ENCODE assay signal across 28 mouse cellular contexts in the genomic region with DNA sequence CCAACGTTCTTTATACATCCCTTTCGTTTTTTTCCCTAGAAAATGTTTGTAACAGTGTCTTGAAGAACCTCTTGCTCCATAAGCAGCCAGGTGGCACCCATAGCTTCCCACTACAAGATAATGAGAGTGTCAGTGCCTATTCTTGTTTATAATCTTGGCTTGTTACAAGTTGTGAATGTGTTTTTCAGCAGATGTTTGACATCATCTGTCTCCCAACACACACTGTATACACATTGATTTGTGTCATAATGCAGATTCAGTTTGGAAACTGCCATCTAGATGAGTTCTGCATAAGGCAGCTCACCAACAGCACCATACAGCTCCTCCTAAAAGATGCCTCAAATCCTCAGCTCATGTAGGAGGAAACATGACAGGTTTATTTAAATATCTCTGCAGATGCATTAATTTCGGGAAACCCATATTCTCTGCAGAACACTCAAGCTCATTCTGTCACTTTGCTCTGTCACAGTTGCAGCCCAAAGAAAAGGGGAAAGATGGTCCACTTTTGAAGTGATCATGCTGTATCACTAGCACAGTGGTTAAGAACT.
DNase-seq lines count a peak whose midpoint lies in the region; ATAC-seq and TF ChIP-seq lines count a peak whose summit lies in the region.
"Had no signal": no experiment of that assay in that cellular context is flagged by ENCODE, and none has a peak within 500 bp of the region (broad histone marks: within the 10 kb centered on the region; RNA-seq: fewer than 3 reads in every experiment).

No protein-coding gene starts in this region.

- no peak overlapping the region for H3K27ac ChIP-seq in midbrain, embryonic 11.5 days (ENCODE audit: low read depth, low read length)
- H3K27ac ChIP-seq: heart, embryonic 10.5 days; heart, embryonic 15.5 days; kidney, embryonic 15.5 days; liver, embryonic 12.5 days; midbrain, embryonic 13.5 days had no signal

- H3K27me3 ChIP-seq in midbrain, embryonic 11.5 days (ENCODE audit: control insufficient read depth, insufficient read depth, low read length) = no peaks in the 10 kb centered on the region
- H3K27me3 ChIP-seq: heart, embryonic 15.5 days; kidney, embryonic 15.5 days; liver, embryonic 12.5 days; megakaryocyte, embryonic 14.5 days; midbrain, embryonic 13.5 days had no signal

- no peak overlapping the region for H3K4me3 ChIP-seq in lung, adult 2 months (replicated peaks; ENCODE audit: extremely low read depth, low read depth, low read length)
- no peak overlapping the region for H3K4me3 ChIP-seq in midbrain, embryonic 11.5 days (ENCODE audit: low read depth, low read length)
- H3K4me3 ChIP-seq: erythroblast, embryonic 14.5 days; heart, embryonic 10.5 days; heart, embryonic 15.5 days; kidney, embryonic 15.5 days; liver, embryonic 12.5 days; megakaryocyte, embryonic 14.5 days; midbrain, embryonic 13.5 days had no signal

- H3K4me1 ChIP-seq in lung, adult 2 months (ENCODE audit: control insufficient read depth, insufficient read depth, low read length) = no peaks in the 10 kb centered on the region
- H3K4me1 ChIP-seq in midbrain, embryonic 11.5 days (ENCODE audit: control insufficient read depth, insufficient read depth, low read length) = no peaks in the 10 kb centered on the region
- H3K4me1 ChIP-seq: heart, embryonic 10.5 days; heart, embryonic 15.5 days; kidney, embryonic 15.5 days; liver, embryonic 12.5 days; megakaryocyte, embryonic 14.5 days; midbrain, embryonic 13.5 days had no signal

- DNase-seq in left cerebral cortex, postnatal 14 days (ENCODE audit: low spot score in 2 of 2) = peak; percentile 9 to 15
- no peak for DNase-seq in left cerebral cortex, postnatal 10 days (ENCODE audit: extremely low spot score in 1 of 2, low spot score in 2 of 2)
- DNase-seq in lung, postnatal 10 days = peak; percentile 6
- no peak for DNase-seq in lung, adult 2 months
- DNase-seq in frontal cortex, postnatal 36 days (ENCODE audit: low spot score in 2 of 2) = peak; percentile 2 to 20
- no peak for DNase-seq in midbrain, embryonic 11.5 days (ENCODE audit: low spot score, missing footprints)
- DNase-seq: adrenal gland, adult 2 months; adrenal gland, postnatal 36 days; B cell, adult 2 months; cerebellum, adult 2 months; cerebellum, postnatal 14 days; gastrocnemius, postnatal 25 days; heart, adult 11 months; kidney, adult 18-20 months; kidney, postnatal 25 days; left cerebral cortex, postnatal 4 days; liver, postnatal 0 days; retina, postnatal 1 day; thymus, postnatal 4 days had no signal

- TF ChIP-seq CTCF in lung, adult 2 months (IDR thresholded peaks at IDR 0.05; ENCODE audit: insufficient read depth, low read length) = no peak

- H3K36me3 ChIP-seq in midbrain, embryonic 11.5 days (ENCODE audit: control insufficient read depth, insufficient read depth, low read length) = no peaks in the 10 kb centered on the region
- H3K36me3 ChIP-seq: heart, embryonic 10.5 days; heart, embryonic 15.5 days; kidney, embryonic 15.5 days; liver, embryonic 12.5 days; midbrain, embryonic 13.5 days had no signal

- 46% methylated on average over 3 of the region's 3 CpGs for WGBS in lung, adult 2 months
- 87% methylated on average over 3 of the region's 3 CpGs for WGBS in midbrain, embryonic 11.5 days

- TF ChIP-seq POLR2A in lung, adult 2 months (IDR thresholded peaks at IDR 0.05; ENCODE audit: borderline replicate concordance, extremely low read depth, low read depth, low read length) = no peak

- intact Hi-C loops in left cerebral cortex, postnatal 14 days (cut with DNase I) = no loop called here
- intact Hi-C loops in left cerebral cortex, postnatal 10 days (cut with DNase I) = no loop called here

- H3K9me3 ChIP-seq in midbrain, embryonic 11.5 days (ENCODE audit: control insufficient read depth, low read length) = no peaks in the 10 kb centered on the region
- H3K9me3 ChIP-seq: heart, embryonic 10.5 days; heart, embryonic 15.5 days; kidney, embryonic 15.5 days; liver, embryonic 12.5 days; megakaryocyte, embryonic 14.5 days; midbrain, embryonic 13.5 days had no signal

- H3K4me2 ChIP-seq in midbrain, embryonic 11.5 days = no peak overlapping the region
- H3K4me2 ChIP-seq: heart, embryonic 15.5 days; kidney, embryonic 15.5 days; liver, embryonic 12.5 days; midbrain, embryonic 13.5 days had no signal

- H3K9ac ChIP-seq in midbrain, embryonic 11.5 days (ENCODE audit: low read length) = no peak overlapping the region
- H3K9ac ChIP-seq: heart, embryonic 15.5 days; kidney, embryonic 15.5 days; liver, embryonic 12.5 days; liver, postnatal 0 days; midbrain, embryonic 13.5 days had no signal

- ATAC-seq in midbrain, embryonic 11.5 days (ENCODE audit: low FRiP score) = no peak
- ATAC-seq: forebrain, embryonic 16.5 days; hindbrain, embryonic 16.5 days; liver, embryonic 12.5 days; liver, postnatal 0 days; midbrain, embryonic 13.5 days had no signal

Comparison
In these comparisons a context has a peak if more than half of its experiments do, and no peak if none do; other contexts are left out.
1. DNase-seq: peak in left cerebral cortex, postnatal 14 days (2 of 2), lung, postnatal 10 days (single experiment) and frontal cortex, postnatal 36 days (2 of 2); none in left cerebral cortex, postnatal 10 days (0 of 2), lung, adult 2 months (single experiment) and midbrain, embryonic 11.5 days (single experiment).